Mouse (Mus musculus): ENCODE data around the gene Abhd8. TPM values are rescaled to one million over a fixed set of nuclear protein-coding genes. Genes with fewer than 3 reads are reported as not detected.

Gene Abhd8
- polyA plus RNA-seq, 1 experiment, result 231 TPM

DNA sequence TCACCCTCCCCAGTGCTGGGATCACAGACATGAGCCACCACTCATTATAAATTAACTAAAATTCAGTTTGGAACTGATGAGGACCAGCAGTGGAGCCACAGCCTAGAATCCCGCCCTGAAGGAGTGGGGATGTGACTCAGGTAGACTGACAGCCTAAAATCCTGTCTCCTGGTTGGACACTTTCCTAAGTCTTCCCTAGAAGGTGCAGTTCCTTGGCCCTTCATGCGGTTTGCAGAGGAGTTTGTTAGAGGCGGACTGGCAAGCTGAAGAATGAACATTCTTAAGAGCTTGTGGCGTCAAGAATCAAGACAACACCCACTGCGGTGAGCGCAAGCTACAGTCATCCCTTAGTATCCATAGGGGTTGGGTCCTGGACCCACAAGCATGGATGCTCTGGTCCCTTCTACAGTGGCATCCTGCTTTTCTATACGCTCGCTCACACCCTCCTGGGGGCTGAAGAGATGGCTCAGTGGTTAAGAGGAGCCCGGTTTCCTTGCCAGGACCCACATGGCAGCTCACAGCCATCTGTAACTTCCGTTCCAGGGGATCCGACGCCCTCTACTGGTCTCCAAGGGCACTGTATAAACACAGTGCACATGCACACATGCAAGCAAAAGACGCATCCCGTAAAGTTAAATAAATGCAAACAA, 13.9 kb upstream of the Abhd8 start:
- H3K36me3 ChIP-seq (ENCODE audit: control insufficient read depth, insufficient read depth, low read length), result no peaks in the 10 kb centered on the region
- H3K4me3 ChIP-seq (ENCODE audit: control insufficient read depth, low read depth, low read length), result no peak overlapping the region
- no peak overlapping the region for H3K27ac ChIP-seq (ENCODE audit: control insufficient read depth, insufficient read depth, low read depth, low read length)
- H3K27me3 ChIP-seq (ENCODE audit: control insufficient read depth, insufficient read depth, low read length), result no peaks in the 10 kb centered on the region
- TF ChIP-seq CTCF (IDR thresholded peaks at IDR 0.05; ENCODE audit: control insufficient read depth, insufficient read depth, insufficient replicate concordance, low read depth, low read length), result peak; percentile 55; the same call in 1 of the 2 replicates
- no peak for TF ChIP-seq POLR2A (IDR thresholded peaks at IDR 0.05; ENCODE audit: control insufficient read depth, low read depth, low read length)
- peaks cover 28% of the 10 kb centered on the region for H3K4me1 ChIP-seq (ENCODE audit: control insufficient read depth, insufficient read depth, low read length)

DNA sequence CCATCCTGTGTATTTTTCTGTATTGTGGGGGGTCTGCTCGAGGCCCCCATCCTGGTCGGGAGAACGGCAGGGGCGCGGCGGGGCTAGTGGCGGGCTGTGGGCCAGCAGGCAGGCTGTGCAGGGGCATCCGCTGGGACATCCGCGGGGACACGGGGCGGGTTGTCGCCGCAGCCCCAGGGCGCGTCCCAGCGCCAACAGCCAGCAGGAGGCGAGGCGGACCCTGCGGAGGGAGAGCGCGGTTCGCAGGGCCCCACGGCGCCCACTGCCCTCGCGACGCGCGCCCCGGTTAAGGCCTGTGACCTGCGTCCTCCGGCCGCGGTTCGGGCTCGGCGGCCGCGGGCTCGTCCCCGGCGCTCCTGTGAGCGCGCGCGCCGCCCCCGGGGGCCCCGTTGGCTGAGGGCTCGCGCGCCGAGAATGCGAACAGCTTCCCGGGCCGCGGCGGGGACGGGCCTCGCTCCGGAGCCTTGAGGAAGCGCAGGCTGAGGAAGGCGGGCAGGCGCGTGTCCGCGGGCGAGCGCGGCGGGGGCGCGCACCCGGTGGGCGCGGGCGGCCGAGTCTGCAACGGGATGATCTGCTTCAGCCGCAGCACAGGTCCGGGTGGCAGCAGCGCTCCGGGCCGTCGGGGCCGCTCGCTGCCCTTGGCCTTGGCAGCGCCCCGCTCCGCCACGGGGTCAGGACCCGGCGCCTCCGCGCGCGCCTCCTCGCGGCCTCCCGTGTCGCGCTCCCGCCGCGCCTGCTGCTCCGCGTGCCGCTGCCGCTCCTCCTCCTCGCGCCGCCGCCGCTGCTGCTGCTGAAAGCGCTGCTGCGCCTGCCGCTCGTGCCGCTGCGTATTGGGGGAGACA, 12.9 kb upstream of the Abhd8 start:
- no peaks in the 10 kb centered on the region for H3K36me3 ChIP-seq (ENCODE audit: control insufficient read depth, insufficient read depth, low read length)
- no peaks in the 10 kb centered on the region for H3K27me3 ChIP-seq (ENCODE audit: control insufficient read depth, insufficient read depth, low read length)
- peak overlapping the region; percentile 88 for H3K4me3 ChIP-seq (ENCODE audit: control insufficient read depth, low read depth, low read length)
- peaks cover 25% of the 10 kb centered on the region for H3K4me1 ChIP-seq (ENCODE audit: control insufficient read depth, insufficient read depth, low read length)
- H3K27ac ChIP-seq (ENCODE audit: control insufficient read depth, insufficient read depth, low read depth, low read length), result peak overlapping the region; percentile 67
- no peak for TF ChIP-seq POLR2A (IDR thresholded peaks at IDR 0.05; ENCODE audit: control insufficient read depth, low read depth, low read length)
- no peak for TF ChIP-seq CTCF (IDR thresholded peaks at IDR 0.05; ENCODE audit: control insufficient read depth, insufficient read depth, insufficient replicate concordance, low read depth, low read length)

- no peaks in the 10 kb centered on the region for H3K36me3 ChIP-seq (ENCODE audit: control insufficient read depth, insufficient read depth, low read length)
- H3K27me3 ChIP-seq (ENCODE audit: control insufficient read depth, insufficient read depth, low read length), result no peaks in the 10 kb centered on the region
- H3K4me1 ChIP-seq (ENCODE audit: control insufficient read depth, insufficient read depth, low read length), result peaks cover 19% of the 10 kb centered on the region
- H3K27ac ChIP-seq (ENCODE audit: control insufficient read depth, insufficient read depth, low read depth, low read length), result no peak overlapping the region
- TF ChIP-seq CTCF (IDR thresholded peaks at IDR 0.05; ENCODE audit: control insufficient read depth, insufficient read depth, insufficient replicate concordance, low read depth, low read length), result no peak
- no peak for TF ChIP-seq POLR2A (IDR thresholded peaks at IDR 0.05; ENCODE audit: control insufficient read depth, low read depth, low read length)
- no peak overlapping the region for H3K4me3 ChIP-seq (ENCODE audit: control insufficient read depth, low read depth, low read length)
Observed at GRCm38 (mm10) chr8:71475702-71476075, 12.2 kb upstream of the Abhd8 start.

GRCm38 (mm10) chr8:71474785-71475701, 11.6 kb upstream of the Abhd8 start:
- H3K27me3 ChIP-seq (ENCODE audit: control insufficient read depth, insufficient read depth, low read length), result no peaks in the 10 kb centered on the region
- no peaks in the 10 kb centered on the region for H3K36me3 ChIP-seq (ENCODE audit: control insufficient read depth, insufficient read depth, low read length)
- H3K27ac ChIP-seq (ENCODE audit: control insufficient read depth, insufficient read depth, low read depth, low read length), result no peak overlapping the region
- H3K4me1 ChIP-seq (ENCODE audit: control insufficient read depth, insufficient read depth, low read length), result peaks cover 19% of the 10 kb centered on the region
- TF ChIP-seq POLR2A (IDR thresholded peaks at IDR 0.05; ENCODE audit: control insufficient read depth, low read depth, low read length) (no peak), CTCF (IDR thresholded peaks at IDR 0.05; ENCODE audit: control insufficient read depth, insufficient read depth, insufficient replicate concordance, low read depth, low read length) (no peak)
- H3K4me3 ChIP-seq (ENCODE audit: control insufficient read depth, low read depth, low read length), result no peak overlapping the region

- TF ChIP-seq POLR2A (IDR thresholded peaks at IDR 0.05; ENCODE audit: control insufficient read depth, low read depth, low read length), result no peak
- no peak for TF ChIP-seq CTCF (IDR thresholded peaks at IDR 0.05; ENCODE audit: control insufficient read depth, insufficient read depth, insufficient replicate concordance, low read depth, low read length)
- H3K27me3 ChIP-seq (ENCODE audit: control insufficient read depth, insufficient read depth, low read length), result no peaks in the 10 kb centered on the region
- peaks cover 24% of the 10 kb centered on the region for H3K4me1 ChIP-seq (ENCODE audit: control insufficient read depth, insufficient read depth, low read length)
- no peak overlapping the region for H3K27ac ChIP-seq (ENCODE audit: control insufficient read depth, insufficient read depth, low read depth, low read length)
- H3K36me3 ChIP-seq (ENCODE audit: control insufficient read depth, insufficient read depth, low read length), result no peaks in the 10 kb centered on the region
- no peak overlapping the region for H3K4me3 ChIP-seq (ENCODE audit: control insufficient read depth, low read depth, low read length)
Observed at GRCm38 (mm10) chr8:71474344-71474743, 10.9 kb upstream of the Abhd8 start.

DNA sequence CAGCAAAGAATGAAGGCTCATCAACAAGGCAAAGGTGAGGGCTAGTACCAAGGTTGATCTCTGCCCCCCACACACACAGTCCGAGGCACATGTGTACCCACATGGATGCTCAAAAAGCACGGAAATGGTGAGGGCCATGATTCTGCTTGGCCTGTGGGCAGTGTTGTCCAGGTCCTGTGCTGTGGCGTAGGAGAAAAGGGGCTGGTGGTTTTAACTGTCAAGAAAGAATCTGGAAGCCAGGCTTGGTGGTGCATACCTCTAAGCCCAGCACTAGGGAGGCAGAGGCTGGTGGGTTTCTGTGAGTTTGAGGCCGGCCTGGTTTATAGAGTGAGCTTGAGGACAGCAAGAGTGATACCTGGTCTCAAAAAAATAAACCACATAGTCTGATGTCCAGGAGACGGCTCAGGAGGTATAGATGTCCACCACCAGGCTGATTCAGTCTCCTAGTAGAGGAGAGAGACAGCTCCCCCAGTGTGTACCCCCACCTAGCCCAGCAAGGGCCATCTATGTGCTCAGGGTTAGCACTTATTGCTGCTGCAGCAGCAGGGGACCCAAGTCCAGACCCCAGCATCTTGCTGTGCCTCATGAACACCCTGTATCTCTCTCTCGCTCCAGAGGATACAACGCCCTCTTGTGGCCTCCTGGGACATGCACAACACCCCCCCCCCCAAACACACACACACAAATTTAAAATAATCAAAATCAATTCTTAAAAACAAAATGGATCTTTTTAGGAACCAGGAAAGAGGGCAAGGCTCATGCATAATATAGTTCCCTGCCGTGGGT, 9.3 kb upstream of the Abhd8 start:
- Histone ChIP-seq H3K27me3 (ENCODE audit: control insufficient read depth, insufficient read depth, low read length) (no peaks in the 10 kb centered on the region), H3K27ac (ENCODE audit: control insufficient read depth, insufficient read depth, low read depth, low read length) (no peak overlapping the region), H3K4me3 (ENCODE audit: control insufficient read depth, low read depth, low read length) (no peak overlapping the region), H3K36me3 (ENCODE audit: control insufficient read depth, insufficient read depth, low read length) (no peaks in the 10 kb centered on the region), H3K4me1 (ENCODE audit: control insufficient read depth, insufficient read depth, low read length) (peaks cover 24% of the 10 kb centered on the region)
- TF ChIP-seq POLR2A (IDR thresholded peaks at IDR 0.05; ENCODE audit: control insufficient read depth, low read depth, low read length), result no peak
- TF ChIP-seq CTCF (IDR thresholded peaks at IDR 0.05; ENCODE audit: control insufficient read depth, insufficient read depth, insufficient replicate concordance, low read depth, low read length), result peak; percentile 8; the same call in 1 of the 2 replicates
